Mouse (Mus musculus): ENCODE results near the gene Zfp580.

GRCm38 (mm10) chr7:5060239-5060731 lies 8.9 kb downstream of the Zfp580 start:
- no peak for TF ChIP-seq TAL1 (IDR thresholded peaks at IDR 0.05; ENCODE audit: low read length)
- TF ChIP-seq ZKSCAN1 (IDR thresholded peaks at IDR 0.05; ENCODE audit: low read depth, low read length): no peak
- TF ChIP-seq NRF1 (IDR thresholded peaks at IDR 0.05; ENCODE audit: insufficient read depth, low read depth, low read length, poor library complexity, severe bottlenecking): no peak
- TF ChIP-seq ZC3H11A (IDR thresholded peaks at IDR 0.05; ENCODE audit: low read depth, low read length): peak; percentile 46
- no peak for TF ChIP-seq GATA1 (IDR thresholded peaks at IDR 0.05; ENCODE audit: low read depth, low read length)
- no peak for TF ChIP-seq POLR2A (IDR thresholded peaks at IDR 0.05; ENCODE audit: control insufficient read depth in 1 of 2, insufficient read depth in 1 of 2, low read depth in 1 of 2, low read length in 2 of 2, poor library complexity in 1 of 2)
- TF ChIP-seq CTCF (IDR thresholded peaks at IDR 0.05 in 2 of 3, conservative IDR thresholded peaks at IDR 0.05 in 1 of 3; ENCODE audit: control insufficient read depth in 1 of 3, insufficient read depth in 1 of 3, low read depth in 2 of 3, low read length in 3 of 3, poor library complexity in 1 of 3, severe bottlenecking in 1 of 3): peak; percentile 36 to 72 (median 69); a peak in 5 of 6 replicates
- TF ChIP-seq EP300 (IDR thresholded peaks at IDR 0.05; ENCODE audit: low read depth in 1 of 2, low read length in 2 of 2): no peak
- no peak for TF ChIP-seq UBTF (IDR thresholded peaks at IDR 0.05; ENCODE audit: borderline replicate concordance, insufficient read depth, low read depth, low read length)
- TF ChIP-seq MXI1 (IDR thresholded peaks at IDR 0.05; ENCODE audit: low read depth, low read length): no peak; the same call in 1 of the 2 replicates
- TF ChIP-seq USF1 (IDR thresholded peaks at IDR 0.05; ENCODE audit: low read depth, low read length): no peak
